Mouse (Mus musculus): Measurements from ENCODE around the gene Alg12. TPM values are rescaled to one million over a fixed set of nuclear protein-coding genes. Genes with fewer than 3 reads are reported as not detected.
"Not testable (repeated sequence)": the region's sequence is repeated elsewhere in the genome, so short reads cannot be mapped to it uniquely, and the experiment has no call there.

Alg12 gene
- total RNA-seq, 4 experiments from 2014 or later: 13.4 to 14.3 (median 14.2) TPM

DNA sequence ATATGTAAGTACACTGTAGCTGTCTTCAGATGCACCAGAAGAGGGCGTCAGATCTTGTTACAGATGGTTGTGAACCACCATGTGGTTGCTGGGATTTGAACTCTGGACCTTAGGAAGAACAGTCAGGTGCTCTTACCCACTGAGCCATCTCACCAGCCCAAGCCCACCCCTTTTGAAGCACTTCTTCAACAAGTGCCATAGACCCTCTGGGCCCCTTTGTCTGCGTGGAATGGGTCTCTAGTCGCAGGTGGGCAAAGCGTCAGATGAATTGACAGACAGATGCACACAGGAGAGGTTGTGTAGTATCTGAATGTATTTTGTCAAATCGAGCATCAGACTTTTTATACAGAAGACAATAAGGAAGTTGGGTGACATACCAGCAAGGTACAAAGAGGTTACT, 24.4 kb downstream of the Alg12 start:
- not testable (repeated sequence) for DNase-seq (ENCODE audit: low spot score in 2 of 2)

GRCm38 (mm10) chr15:88792140-88792850, 26.8 kb downstream of the Alg12 start:
- DNase-seq (ENCODE audit: low spot score in 2 of 2): no peak

DNA sequence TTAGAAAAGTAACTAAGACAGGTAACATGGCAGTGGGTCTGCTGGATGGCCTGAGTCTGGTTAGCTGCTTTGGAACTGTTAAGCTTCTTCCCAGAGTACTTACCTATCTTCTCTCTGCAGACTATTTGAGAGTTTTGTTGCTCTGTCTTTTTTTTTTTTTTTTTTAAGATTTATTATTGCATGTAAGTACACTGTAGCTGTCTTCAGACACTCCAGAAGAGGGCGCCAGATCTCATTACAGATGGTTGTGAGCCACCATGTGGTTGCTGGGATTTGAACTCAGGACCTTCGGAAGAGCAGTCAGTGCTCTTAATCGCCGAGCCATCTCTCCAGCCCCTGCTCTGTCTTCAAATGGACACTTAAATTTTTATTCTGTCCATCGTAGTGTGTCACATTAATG, 44.5 kb downstream of the Alg12 start:
- DNase-seq (ENCODE audit: low spot score in 2 of 2): not testable (repeated sequence)

DNA sequence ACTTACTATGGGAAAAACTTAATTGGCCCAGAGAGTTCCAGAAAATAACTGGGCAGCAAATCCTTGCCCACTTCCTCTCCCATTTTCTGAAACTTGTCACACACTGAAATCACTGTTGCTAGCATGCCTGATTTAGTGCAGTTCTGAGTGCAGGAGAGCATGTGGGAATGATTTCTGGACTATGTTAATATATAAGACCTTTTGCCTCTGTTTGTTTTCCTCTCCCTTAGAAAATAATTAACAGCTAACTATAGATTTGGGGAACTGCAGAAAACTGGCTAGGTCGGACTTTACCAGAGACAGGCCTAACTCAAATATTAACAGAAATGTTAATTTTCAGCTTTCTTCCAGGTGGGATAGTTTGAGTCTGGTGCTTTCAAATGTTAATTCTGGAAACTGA, 50.6 kb downstream of the Alg12 start:
- no peak for DNase-seq (ENCODE audit: low spot score in 2 of 2)

DNA sequence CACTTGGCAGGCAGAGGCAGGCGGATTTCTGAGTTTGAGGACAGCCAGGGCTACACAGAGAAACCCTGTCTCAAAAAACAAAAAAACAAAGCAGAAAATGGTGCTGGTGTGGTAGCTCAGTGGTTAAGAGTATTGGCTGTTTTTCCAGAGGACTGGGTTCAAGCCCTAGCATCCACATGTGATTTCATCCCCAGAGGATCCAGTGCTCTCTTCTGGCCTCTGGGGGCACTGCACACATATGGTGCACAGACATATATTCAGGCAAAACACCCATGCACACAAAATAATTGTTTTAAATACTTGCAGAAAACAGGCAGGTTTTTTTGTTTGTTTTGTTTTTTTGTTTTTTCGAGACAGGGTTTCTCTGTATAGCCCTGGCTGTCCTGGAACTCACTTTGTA, 53.0 kb downstream of the Alg12 start:
- DNase-seq (ENCODE audit: low spot score in 2 of 2): not testable (repeated sequence)

DNA sequence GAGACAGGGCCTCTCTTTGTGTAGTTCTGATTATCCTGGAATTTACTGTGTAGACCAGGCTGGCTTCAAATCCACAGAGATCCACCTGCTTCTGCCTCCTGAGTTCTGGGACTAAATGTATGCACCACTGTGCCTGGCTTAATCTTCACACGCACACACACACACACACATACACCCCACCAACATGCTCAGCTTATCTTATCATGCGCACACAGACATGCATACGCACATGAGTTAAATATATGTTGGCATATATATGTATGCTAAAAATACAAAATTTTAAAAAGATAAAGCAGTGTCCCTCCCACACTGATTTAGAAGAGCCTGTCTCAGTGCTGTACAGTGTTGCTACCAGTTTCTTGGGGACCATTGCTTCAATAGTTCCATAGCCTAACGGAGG, 57.6 kb downstream of the Alg12 start:
- no peak for DNase-seq (ENCODE audit: low spot score in 2 of 2)

DNA sequence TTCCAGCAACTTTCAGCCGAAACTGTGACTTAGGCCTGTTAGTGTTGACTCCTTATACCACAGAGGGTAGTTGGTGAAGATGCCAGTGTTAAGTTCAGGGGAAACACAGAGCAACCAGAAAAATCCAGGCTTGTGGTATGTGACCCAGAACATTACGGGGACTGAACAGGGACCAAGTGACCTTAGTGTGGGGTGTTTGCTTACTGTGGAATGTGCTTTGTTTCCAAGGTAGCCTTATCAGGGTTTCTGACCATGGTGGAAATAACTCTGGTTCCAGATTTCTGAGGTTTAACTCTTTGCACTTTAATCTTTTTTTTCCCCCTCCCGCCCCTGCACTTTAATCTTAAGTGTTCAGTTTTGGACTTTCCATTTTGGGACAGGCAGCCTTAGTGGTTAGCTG, 61.1 kb downstream of the Alg12 start:
- no peak for DNase-seq (ENCODE audit: low spot score in 2 of 2)

DNA sequence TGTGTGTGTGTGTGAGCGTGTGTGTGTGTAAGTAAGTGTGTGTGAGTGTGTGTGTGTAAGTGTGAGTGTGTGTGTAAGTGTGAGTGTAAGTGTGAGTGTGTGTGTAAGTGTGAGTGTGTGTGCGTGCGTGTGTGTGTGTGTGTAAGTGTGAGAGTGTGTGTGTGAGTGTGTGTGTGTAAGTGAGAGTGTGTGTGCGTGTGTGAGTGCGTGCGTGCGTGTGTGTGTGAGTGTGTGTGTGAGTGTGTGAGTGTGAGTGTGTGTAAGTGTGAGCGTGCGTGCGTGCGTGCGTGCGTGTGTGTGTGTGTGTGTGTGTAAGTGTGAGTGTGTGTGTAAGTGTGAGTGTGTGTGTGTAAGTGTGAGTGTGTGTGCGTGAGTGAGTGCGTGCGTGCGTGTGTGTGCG, 63.4 kb downstream of the Alg12 start:
- no peak for DNase-seq (ENCODE audit: low spot score in 2 of 2)

Other genes starting within 250 kb of the Alg12 start
- gene Zdhhc25, start 219.0 kb downstream of the Alg12 start, total RNA-seq (2022): not detected
- gene Brd1, start 85.1 kb downstream of the Alg12 start, total RNA-seq (2022): 10 to 100 TPM; 49.0 to 55.6 (median 53.4) TPM
- gene Zbed4, start 67.7 kb downstream of the Alg12 start, total RNA-seq (2022): 10 to 100 TPM in 3 of 4 experiments, 1 to 10 TPM in 1; 8.5 to 11.5 (median 10.9) TPM
- 10 to 100 TPM; 16.4 to 22.3 (median 17.2) TPM for gene Creld2, start 328 bp upstream of the Alg12 start, total RNA-seq (2022)
- gene Pim3, start 42.9 kb upstream of the Alg12 start, total RNA-seq (2022): 10 to 100 TPM; 36.8 to 55.1 (median 43.8) TPM
- gene Ttll8, start 135.1 kb upstream of the Alg12 start, total RNA-seq (2022): 1 to 10 TPM; 1.5 to 1.8 (median 1.8) TPM
- 100 to 1,000 TPM; 112 to 127 (median 115) TPM for gene Mlc1, start 159.7 kb upstream of the Alg12 start, total RNA-seq (2022)
- not detected for gene Mov10l1, start 163.6 kb upstream of the Alg12 start, total RNA-seq (2022)
- gene Panx2, start 240.4 kb upstream of the Alg12 start, total RNA-seq (2022): 100 to 1,000 TPM; 108 to 121 (median 111) TPM